Mouse (Mus musculus) C2C12 (cell line): ENCODE data around the gene Akr7a5. TPM values are rescaled to one million over a fixed set of nuclear protein-coding genes. Genes with fewer than 3 reads are reported as not detected.

Experiments
- H3K27me3 ChIP-seq: one replicate; pipeline ENCODE4 v1.6.1; 2011; ENCODE audit not compliant: control insufficient read depth, insufficient read depth, insufficient read length
- H3K36me3 ChIP-seq: one replicate; pipeline ENCODE4 v1.6.1; 2011; ENCODE audit not compliant: control insufficient read depth, insufficient read depth
- H3K4me3 ChIP-seq: one replicate; pipeline ENCODE4 v1.5.1; 2011; ENCODE audit warnings: mild to moderate bottlenecking, control low read depth; ENCODE audit not compliant: poor library complexity, insufficient read depth, severe bottlenecking
- H3K79me2 ChIP-seq: one replicate; pipeline ENCODE4 v1.6.1; 2011; ENCODE audit not compliant: control insufficient read depth, insufficient read depth
- H3K79me3 ChIP-seq: one replicate; pipeline ENCODE4 v1.6.1; 2011; ENCODE audit warnings: low read depth, control low read depth
- H3ac ChIP-seq: one replicate; pipeline ENCODE3; 2011; ENCODE audit warnings: low read depth; ENCODE audit not compliant: control insufficient read depth, insufficient read length
- CEBPB ChIP-seq: IDR thresholded peaks from one replicate; pipeline ENCODE4 v1.6.1; 2011; ENCODE audit warnings: low read depth, mild to moderate bottlenecking, control low read depth, moderate library complexity
- CTCF ChIP-seq: IDR thresholded peaks from one replicate; pipeline ENCODE4 v1.5.1; 2011; ENCODE audit not compliant: control insufficient read depth, insufficient read depth, insufficient read length
- FOSL1 ChIP-seq: IDR thresholded peaks from one replicate; pipeline ENCODE4 v1.8.0; 2011; ENCODE audit warnings: mild to moderate bottlenecking, low read length; ENCODE audit not compliant: poor library complexity, insufficient read depth, severe bottlenecking
- MAX ChIP-seq: IDR thresholded peaks from one replicate; pipeline ENCODE4 v1.6.1; 2011; ENCODE audit warnings: mild to moderate bottlenecking, control low read depth
- MYOD1 ChIP-seq: IDR thresholded peaks from one replicate; pipeline ENCODE4 v1.6.1; 2011; ENCODE audit warnings: low read depth; ENCODE audit not compliant: control insufficient read depth, insufficient read length
- MYOG ChIP-seq: IDR thresholded peaks from one replicate; pipeline ENCODE4 v1.6.1; 2011; ENCODE audit not compliant: control insufficient read depth, insufficient read length; ENCODE audit errors: extremely low read depth
- USF1 ChIP-seq: IDR thresholded peaks from one replicate; pipeline ENCODE4 v1.6.1; 2011; ENCODE audit warnings: low read depth, mild to moderate bottlenecking, control low read depth, moderate library complexity
- polyA plus RNA-seq: library from polyadenylated mRNA; unstranded; fragments of >200 nt; fragmentation: generic; extraction: Trizol; gene quantifications from one replicate; pipeline ENCODE4 v1.2.1, GENCODE M21; 2012; ENCODE audit warnings: missing spikeins

Gene Akr7a5
- polyA plus RNA-seq, 1 experiment, result 49.7 TPM

DNA sequence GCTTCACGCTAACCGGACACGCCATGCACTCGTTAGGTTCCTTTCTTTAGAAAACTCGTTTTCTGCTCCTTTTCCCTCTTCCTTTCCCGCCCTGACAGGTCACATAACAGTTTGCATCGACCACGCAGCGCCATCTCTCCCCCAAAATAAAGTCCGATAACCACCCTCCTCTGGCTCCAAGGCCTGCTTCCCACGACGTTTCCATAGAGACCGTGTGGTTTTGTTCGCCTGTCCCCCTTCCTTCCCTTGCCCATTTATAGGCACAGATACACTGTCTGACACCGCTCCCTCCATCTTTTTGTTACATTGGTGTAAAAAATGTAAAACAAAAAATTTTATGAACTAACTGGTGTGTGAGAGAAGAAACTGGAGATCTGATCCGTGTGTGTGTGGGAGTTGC, 19.4 kb upstream of the Akr7a5 start:
- no peak overlapping the region for H3ac ChIP-seq
- H3K36me3 ChIP-seq, result peaks cover 53% of the 10 kb centered on the region
- no peaks in the 10 kb centered on the region for H3K79me3 ChIP-seq
- H3K79me2 ChIP-seq, result no peaks in the 10 kb centered on the region
- TF ChIP-seq MAX (no peak), MYOG (no peak)
- no peaks in the 10 kb centered on the region for H3K27me3 ChIP-seq
- no peak overlapping the region for H3K4me3 ChIP-seq

DNA sequence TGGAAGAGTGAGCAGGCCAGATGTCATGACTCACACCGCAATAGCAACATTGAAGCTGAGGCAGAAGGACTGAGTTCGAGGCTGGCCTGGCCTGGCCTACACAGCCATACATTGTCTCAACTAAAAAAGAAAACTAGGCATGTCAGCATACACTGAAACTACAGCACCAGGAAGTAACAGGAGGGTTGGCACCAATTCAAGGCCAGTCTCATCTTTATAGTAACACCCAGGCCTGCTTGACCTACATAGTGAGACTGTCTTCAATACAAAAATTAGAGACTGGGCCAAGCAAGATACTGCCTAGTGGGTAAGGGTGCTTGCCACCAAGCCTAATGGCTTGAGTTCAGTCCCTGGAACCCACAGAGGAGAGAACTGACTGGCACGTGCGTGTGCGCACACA, 18.5 kb upstream of the Akr7a5 start:
- TF ChIP-seq MAX, result no peak
- no peak for TF ChIP-seq CEBPB
- no peak for TF ChIP-seq MYOD1
- TF ChIP-seq FOSL1, result no peak
- TF ChIP-seq MYOG, result no peak
- no peak for TF ChIP-seq USF1
- no peak for TF ChIP-seq CTCF
- Histone ChIP-seq H3K79me2 (no peaks in the 10 kb centered on the region), H3K79me3 (no peaks in the 10 kb centered on the region), H3K27me3 (no peaks in the 10 kb centered on the region), H3K36me3 (peaks cover 51% of the 10 kb centered on the region), H3K4me3 (no peak overlapping the region), H3ac (no peak overlapping the region)

DNA sequence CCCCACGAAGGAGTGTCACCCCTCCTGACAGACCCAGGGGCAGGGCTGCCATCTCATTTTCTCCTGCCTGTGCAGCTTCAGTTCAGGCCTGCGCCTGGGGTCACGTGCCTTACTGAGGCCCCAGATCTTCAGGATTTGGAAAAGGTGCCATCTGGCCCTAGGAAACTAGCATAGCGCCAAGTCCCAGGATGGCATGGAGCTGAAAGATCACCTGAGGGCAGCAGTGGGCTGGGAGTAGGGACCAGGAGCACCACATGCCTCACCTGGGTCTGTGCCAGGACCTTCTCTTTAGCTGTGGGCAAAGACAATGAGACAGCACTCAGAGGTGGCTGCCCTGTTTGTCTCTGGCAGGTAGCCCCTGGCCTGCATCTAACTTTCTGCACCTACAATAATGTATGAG, 13.0 kb upstream of the Akr7a5 start:
- Histone ChIP-seq H3K36me3 (no peaks in the 10 kb centered on the region), H3K79me2 (no peaks in the 10 kb centered on the region), H3ac (no peak overlapping the region), H3K79me3 (no peaks in the 10 kb centered on the region), H3K27me3 (no peaks in the 10 kb centered on the region), H3K4me3 (no peak overlapping the region)
- TF ChIP-seq USF1 (no peak), CTCF (no peak), MYOG (no peak), MAX (no peak), CEBPB (no peak), FOSL1 (no peak), MYOD1 (no peak)

DNA sequence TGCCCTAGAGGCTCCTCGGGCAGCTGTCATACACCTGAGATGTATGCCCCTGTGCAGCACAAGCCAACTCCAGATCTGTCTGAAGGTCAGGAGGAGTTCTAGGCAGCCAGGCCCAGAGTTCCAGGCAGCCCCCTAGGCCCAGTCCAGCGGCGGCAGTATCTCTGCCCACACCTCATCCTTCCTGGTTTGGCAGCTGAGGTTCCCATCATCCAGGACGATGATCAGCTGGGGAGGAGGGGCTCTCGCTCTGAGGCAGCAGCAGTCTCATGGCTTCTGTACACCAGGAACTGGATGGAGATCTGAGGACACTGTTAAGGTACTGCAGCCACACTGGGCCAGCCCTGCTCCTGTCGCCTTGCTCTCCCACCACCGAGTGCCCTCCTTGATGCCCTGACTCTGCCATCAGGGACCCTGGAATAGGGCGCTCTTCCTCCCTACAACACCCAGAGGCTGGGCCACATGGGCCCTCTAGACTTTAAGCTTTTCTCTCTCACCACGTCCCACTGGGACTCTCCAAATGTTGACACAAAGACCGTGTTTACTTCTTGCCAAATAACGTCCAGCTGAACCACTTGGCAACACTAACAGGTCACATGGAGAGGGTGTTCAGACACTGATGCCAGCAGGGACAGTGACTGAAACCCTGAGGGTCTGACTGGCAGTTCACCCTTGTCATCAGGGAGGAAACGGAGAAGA, 11.7 kb upstream of the Akr7a5 start:
- Histone ChIP-seq H3K27me3 (no peaks in the 10 kb centered on the region), H3K36me3 (no peaks in the 10 kb centered on the region), H3K79me2 (no peaks in the 10 kb centered on the region), H3K4me3 (no peak overlapping the region), H3ac (no peak overlapping the region), H3K79me3 (no peaks in the 10 kb centered on the region)
- no peak for TF ChIP-seq FOSL1
- TF ChIP-seq CTCF, result no peak
- no peak for TF ChIP-seq MYOG
- TF ChIP-seq MAX, result no peak
- no peak for TF ChIP-seq USF1
- no peak for TF ChIP-seq CEBPB
- TF ChIP-seq MYOD1, result no peak

DNA sequence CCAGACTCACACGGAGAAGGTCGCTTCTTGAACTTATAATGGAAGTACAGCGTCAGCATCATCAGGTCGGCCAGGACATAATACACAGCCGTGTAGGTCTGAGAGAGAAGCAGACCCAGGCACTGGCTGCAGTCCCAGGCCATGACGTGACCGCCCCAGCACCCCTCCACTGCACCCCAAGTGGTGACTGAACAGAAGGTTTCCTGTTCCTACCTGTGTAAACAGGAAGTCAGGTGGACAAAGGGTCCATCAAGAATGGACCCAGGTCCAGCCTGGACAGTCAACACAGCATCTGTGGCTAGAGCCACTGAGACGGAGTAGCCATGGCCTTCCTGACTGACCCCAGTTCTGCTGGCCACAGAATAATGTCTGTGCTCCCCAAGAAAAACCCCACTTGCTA, 8.8 kb upstream of the Akr7a5 start:
- Histone ChIP-seq H3K27me3 (no peaks in the 10 kb centered on the region), H3K4me3 (no peak overlapping the region), H3K79me3 (no peaks in the 10 kb centered on the region), H3K36me3 (no peaks in the 10 kb centered on the region), H3K79me2 (no peaks in the 10 kb centered on the region), H3ac (no peak overlapping the region)
- TF ChIP-seq CTCF, result no peak
- no peak for TF ChIP-seq FOSL1
- no peak for TF ChIP-seq MYOG
- TF ChIP-seq MYOD1, result no peak
- TF ChIP-seq CEBPB, result no peak
- no peak for TF ChIP-seq MAX
- no peak for TF ChIP-seq USF1

DNA sequence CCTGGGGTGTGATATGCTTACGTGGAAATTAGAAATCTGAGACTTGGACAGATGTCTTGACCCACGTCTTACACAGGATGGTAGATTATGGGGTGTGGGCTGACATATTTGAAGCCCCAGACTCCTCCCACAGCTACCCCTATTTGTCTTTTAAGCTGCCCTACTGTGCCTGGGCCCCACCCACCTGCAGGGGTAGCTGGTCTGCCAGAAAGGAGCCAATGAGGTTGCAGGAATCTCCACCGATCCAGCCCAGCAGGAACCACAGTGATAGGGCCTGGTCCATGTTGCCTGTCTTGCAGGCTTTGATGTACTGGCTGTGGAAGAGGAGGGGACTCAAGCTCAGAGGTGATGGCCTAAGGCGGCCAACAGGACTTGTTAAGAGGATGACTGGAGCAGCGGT, 8.3 kb upstream of the Akr7a5 start:
- Histone ChIP-seq H3K4me3 (no peak overlapping the region), H3ac (no peak overlapping the region), H3K27me3 (no peaks in the 10 kb centered on the region), H3K79me3 (no peaks in the 10 kb centered on the region), H3K79me2 (no peaks in the 10 kb centered on the region), H3K36me3 (no peaks in the 10 kb centered on the region)
- TF ChIP-seq CEBPB (no peak), FOSL1 (no peak), USF1 (no peak), CTCF (no peak), MYOG (no peak)
